Mouse (Mus musculus): ENCODE results near the gene Cnpy2. TPM values are rescaled to one million over a fixed set of nuclear protein-coding genes. Genes with fewer than 3 reads are reported as not detected.
A peak's percentile ranks its signal among the peaks of the same experiment; 100 is the strongest.

The Cnpy2 gene
- total RNA-seq, 1 experiment: 218 TPM

DNA sequence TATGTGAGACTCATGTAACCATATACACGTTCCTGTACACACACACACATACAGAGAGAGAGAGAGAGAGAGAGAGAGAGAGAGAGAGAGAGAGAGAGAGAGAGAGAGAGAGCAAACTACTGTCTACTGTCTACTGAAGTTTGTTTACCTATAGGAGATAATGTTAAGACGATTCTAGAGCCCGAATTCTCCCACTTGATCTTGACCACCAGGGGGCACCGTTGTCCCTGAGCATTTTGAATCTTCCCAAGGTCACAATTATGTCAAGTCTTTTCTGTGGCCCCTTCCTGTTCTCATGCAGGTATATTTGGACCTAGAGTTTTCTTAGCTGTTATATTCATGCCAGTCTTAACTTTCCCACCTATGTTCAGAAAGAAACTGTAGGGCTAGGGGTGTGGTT lies 13.3 kb downstream of the Cnpy2 start:
- Histone ChIP-seq H3K9ac (ENCODE audit: insufficient read depth, low read depth, low read length, poor library complexity, severe bottlenecking) (no peak overlapping the region), H3K36me3 (ENCODE audit: control insufficient read depth, insufficient read depth, low read length, poor library complexity, severe bottlenecking) (peaks cover 2% of the 10 kb centered on the region; the same call in 1 of the 2 replicates), H3K4me1 (ENCODE audit: control insufficient read depth in 2 of 2, insufficient read depth in 2 of 2, low read length in 2 of 2, poor library complexity in 1 of 2) (peaks cover 2 to 4% of the 10 kb centered on the region in 2 experiments; a peak in 1 of 4 replicates), H3K9me3 (ENCODE audit: control insufficient read depth, insufficient read depth, low read depth, low read length) (no peaks in the 10 kb centered on the region), H3K4me3 (ENCODE audit: insufficient read depth in 1 of 2, low read depth in 1 of 2, low read length in 2 of 2, poor library complexity in 1 of 2, severe bottlenecking in 1 of 2) (no peak overlapping the region), H3K27ac (ENCODE audit: insufficient read depth, low read depth, low read length, poor library complexity, severe bottlenecking) (no peak overlapping the region)
- in situ Hi-C loops (cut with MboI; ENCODE audit: low sequenced_read_pairs in 2 of 2, unreplicated experiment in 2 of 2): no loop called here
- DNase-seq (ENCODE audit: low read depth, low spot score): peak; percentile 78
- TF ChIP-seq ZC3H11A (IDR thresholded peaks at IDR 0.05; ENCODE audit: borderline replicate concordance, low read depth, low read length) (no peak), MAFK (IDR thresholded peaks at IDR 0.05; ENCODE audit: insufficient read depth, low read depth, low read length) (no peak), HCFC1 (IDR thresholded peaks at IDR 0.05; ENCODE audit: borderline replicate concordance, insufficient read depth, low read length) (no peak), ZNF384 (IDR thresholded peaks at IDR 0.05; ENCODE audit: low read depth, low read length) (no peak), CHD2 (IDR thresholded peaks at IDR 0.05; ENCODE audit: low read depth, low read length) (no peak)

DNA sequence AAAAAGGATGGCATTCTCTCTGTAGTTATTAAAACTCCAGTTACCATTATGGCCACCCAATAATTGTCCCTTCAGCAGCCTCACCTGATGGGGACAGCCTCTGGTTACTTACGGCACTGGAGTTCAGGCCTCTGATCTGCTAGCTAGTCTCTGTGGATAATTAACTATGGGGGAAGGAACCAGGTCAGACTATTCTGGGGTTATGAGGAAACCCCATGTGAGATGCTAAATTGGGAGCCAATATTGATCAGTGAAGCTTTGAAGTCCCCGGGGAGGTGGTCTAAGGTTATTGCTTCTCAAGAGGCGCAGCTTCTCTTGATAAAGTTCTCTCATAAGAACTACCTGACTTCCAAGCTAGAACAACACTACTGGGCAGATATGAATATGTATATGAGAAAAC lies 13.9 kb downstream of the Cnpy2 start:
- H3K4me3 ChIP-seq (ENCODE audit: insufficient read depth in 1 of 2, low read depth in 1 of 2, low read length in 2 of 2, poor library complexity in 1 of 2, severe bottlenecking in 1 of 2): no peak overlapping the region
- in situ Hi-C loops (cut with MboI; ENCODE audit: low sequenced_read_pairs in 2 of 2, unreplicated experiment in 2 of 2): no loop called here
- H3K9ac ChIP-seq (ENCODE audit: insufficient read depth, low read depth, low read length, poor library complexity, severe bottlenecking): no peak overlapping the region
- H3K4me1 ChIP-seq (ENCODE audit: control insufficient read depth in 2 of 2, insufficient read depth in 2 of 2, low read length in 2 of 2, poor library complexity in 1 of 2): peaks cover 2 to 4% of the 10 kb centered on the region in 2 experiments; a peak in 1 of 4 replicates
- H3K9me3 ChIP-seq (ENCODE audit: control insufficient read depth, insufficient read depth, low read depth, low read length): no peaks in the 10 kb centered on the region
- no peak for TF ChIP-seq MAFK (IDR thresholded peaks at IDR 0.05; ENCODE audit: insufficient read depth, low read depth, low read length)
- no peak for TF ChIP-seq HCFC1 (IDR thresholded peaks at IDR 0.05; ENCODE audit: borderline replicate concordance, insufficient read depth, low read length)
- TF ChIP-seq ZNF384 (IDR thresholded peaks at IDR 0.05; ENCODE audit: low read depth, low read length): no peak
- TF ChIP-seq ZC3H11A (IDR thresholded peaks at IDR 0.05; ENCODE audit: borderline replicate concordance, low read depth, low read length): no peak
- no peak for TF ChIP-seq CHD2 (IDR thresholded peaks at IDR 0.05; ENCODE audit: low read depth, low read length)
- peaks cover 2% of the 10 kb centered on the region; the same call in 1 of the 2 replicates for H3K36me3 ChIP-seq (ENCODE audit: control insufficient read depth, insufficient read depth, low read length, poor library complexity, severe bottlenecking)
- DNase-seq (ENCODE audit: low read depth, low spot score): no peak
- H3K27ac ChIP-seq (ENCODE audit: insufficient read depth, low read depth, low read length, poor library complexity, severe bottlenecking): no peak overlapping the region

DNA sequence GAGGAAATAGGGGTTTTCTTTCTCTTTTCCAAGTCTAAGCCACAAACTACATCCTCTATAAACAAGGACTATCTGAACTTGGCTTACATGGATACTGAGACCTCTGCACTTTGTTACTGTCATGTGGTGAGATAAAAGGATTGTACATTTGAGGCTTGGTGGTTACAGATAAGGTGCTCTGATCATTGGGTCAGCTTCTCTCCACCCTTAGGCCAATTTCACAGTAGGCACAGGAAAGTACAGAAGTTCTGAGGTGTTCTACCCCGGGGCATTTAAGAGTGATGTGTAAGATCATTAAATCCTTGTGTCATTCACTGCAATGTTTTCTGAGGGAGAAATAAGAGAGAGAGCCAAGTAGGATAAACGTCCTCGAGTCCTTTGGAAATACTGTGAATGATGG lies 14.3 kb downstream of the Cnpy2 start:
- Histone ChIP-seq H3K9ac (ENCODE audit: insufficient read depth, low read depth, low read length, poor library complexity, severe bottlenecking) (no peak overlapping the region), H3K27ac (ENCODE audit: insufficient read depth, low read depth, low read length, poor library complexity, severe bottlenecking) (no peak overlapping the region)

DNA sequence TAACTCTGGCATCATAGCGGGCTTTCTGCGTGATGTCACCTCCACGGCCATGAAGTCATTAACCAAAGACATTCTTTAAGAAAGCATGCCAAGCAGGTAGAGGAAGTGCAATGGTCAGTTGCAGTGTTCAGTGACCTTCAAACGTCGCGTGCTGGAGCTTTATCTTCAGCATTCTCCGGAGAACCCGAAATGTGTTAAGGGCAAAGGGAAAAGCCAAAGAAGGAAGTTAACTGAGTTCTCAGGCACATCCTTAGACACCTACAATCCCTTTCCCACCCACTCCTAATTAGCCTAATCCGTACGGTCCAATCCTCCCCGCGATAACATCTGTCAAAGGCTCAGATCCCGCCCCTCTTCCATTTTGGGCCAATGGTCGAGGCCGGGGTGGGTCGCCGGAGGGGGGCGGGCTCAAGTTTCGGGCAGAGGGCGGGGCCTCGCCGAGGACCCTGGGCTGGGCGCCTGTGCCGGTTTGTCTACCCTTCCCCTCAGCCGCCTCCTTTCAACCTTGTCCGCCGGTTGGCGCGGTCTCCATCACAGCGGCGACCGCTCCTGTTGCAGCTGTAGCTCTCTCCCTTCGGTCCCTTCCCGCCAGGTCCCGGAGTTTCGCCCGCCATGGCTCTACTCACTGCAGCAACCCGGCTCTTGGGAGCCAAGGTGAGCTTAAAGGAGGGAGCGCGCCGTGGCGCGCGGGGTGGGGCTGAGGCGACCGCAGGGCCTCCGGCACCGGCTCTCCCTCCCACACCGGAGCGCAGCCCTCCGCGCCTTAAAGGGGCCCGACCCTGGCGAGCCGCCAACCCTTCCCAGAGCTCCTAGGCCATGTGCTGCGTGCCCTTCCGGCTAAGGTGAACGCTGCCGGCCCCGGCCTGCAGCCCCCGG lies 15.3 kb downstream of the Cnpy2 start, which contains the start of gene Cs:
TSS of gene Cs (plus strand) at position 429 of the 876 bp plus-strand sequence.
- peak within 1 kb of the TSS; percentile 100 for H3K4me3 ChIP-seq (ENCODE audit: insufficient read depth in 1 of 2, low read depth in 1 of 2, low read length in 2 of 2, poor library complexity in 1 of 2, severe bottlenecking in 1 of 2)
- TF ChIP-seq ZNF384 (IDR thresholded peaks at IDR 0.05; ENCODE audit: low read depth, low read length): no peak
- no peak for TF ChIP-seq ZC3H11A (IDR thresholded peaks at IDR 0.05; ENCODE audit: borderline replicate concordance, low read depth, low read length)
- TF ChIP-seq HCFC1 (IDR thresholded peaks at IDR 0.05; ENCODE audit: borderline replicate concordance, insufficient read depth, low read length): no peak
- TF ChIP-seq MAFK (IDR thresholded peaks at IDR 0.05; ENCODE audit: insufficient read depth, low read depth, low read length): no peak
- TF ChIP-seq CHD2 (IDR thresholded peaks at IDR 0.05; ENCODE audit: low read depth, low read length): peak; percentile 42; the same call in 1 of the 2 replicates
- peaks cover 4% of the 10 kb centered on the region; the same call in 1 of the 2 replicates for H3K36me3 ChIP-seq (ENCODE audit: control insufficient read depth, insufficient read depth, low read length, poor library complexity, severe bottlenecking)
- H3K27ac ChIP-seq (ENCODE audit: insufficient read depth, low read depth, low read length, poor library complexity, severe bottlenecking): peak within 1 kb of the TSS; percentile 92
- H3K9ac ChIP-seq (ENCODE audit: insufficient read depth, low read depth, low read length, poor library complexity, severe bottlenecking): peak within 1 kb of the TSS; percentile 99
- peak; percentile 96 for DNase-seq (ENCODE audit: low read depth, low spot score)
- in situ Hi-C loops (cut with MboI; ENCODE audit: low sequenced_read_pairs in 2 of 2, unreplicated experiment in 2 of 2): no loop called here
- H3K9me3 ChIP-seq (ENCODE audit: control insufficient read depth, insufficient read depth, low read depth, low read length): no peaks in the 10 kb centered on the region
- peaks cover 2 to 4% of the 10 kb centered on the region in 2 experiments; a peak in 1 of 4 replicates for H3K4me1 ChIP-seq (ENCODE audit: control insufficient read depth in 2 of 2, insufficient read depth in 2 of 2, low read length in 2 of 2, poor library complexity in 1 of 2)

More for the DNA sequence above, 14.3 kb downstream of the Cnpy2 start:
- peaks cover 2 to 4% of the 10 kb centered on the region in 2 experiments; a peak in 1 of 4 replicates for H3K4me1 ChIP-seq (ENCODE audit: control insufficient read depth in 2 of 2, insufficient read depth in 2 of 2, low read length in 2 of 2, poor library complexity in 1 of 2)
- in situ Hi-C loops (cut with MboI; ENCODE audit: low sequenced_read_pairs in 2 of 2, unreplicated experiment in 2 of 2): no loop called here
- TF ChIP-seq MAFK (IDR thresholded peaks at IDR 0.05; ENCODE audit: insufficient read depth, low read depth, low read length): no peak
- H3K9me3 ChIP-seq (ENCODE audit: control insufficient read depth, insufficient read depth, low read depth, low read length): no peaks in the 10 kb centered on the region
- no peak overlapping the region; a peak in 1 of 4 replicates for H3K4me3 ChIP-seq (ENCODE audit: insufficient read depth in 1 of 2, low read depth in 1 of 2, low read length in 2 of 2, poor library complexity in 1 of 2, severe bottlenecking in 1 of 2)
- no peak for DNase-seq (ENCODE audit: low read depth, low spot score)
- peaks cover 4% of the 10 kb centered on the region; the same call in 1 of the 2 replicates for H3K36me3 ChIP-seq (ENCODE audit: control insufficient read depth, insufficient read depth, low read length, poor library complexity, severe bottlenecking)

Measured in ES-E14 (cell line).